Mouse (Mus musculus) myocyte (in vitro differentiated cells): ENCODE results near the gene Actn1.

Experiments
- CEBPB ChIP-seq: IDR thresholded peaks from 2 replicates; pipeline ENCODE4 v1.6.1; 2011; ENCODE audit warnings: mild to moderate bottlenecking, moderate library complexity; ENCODE audit not compliant: poor library complexity, insufficient read depth, severe bottlenecking
- E2F4 ChIP-seq: IDR thresholded peaks from one replicate; pipeline ENCODE4 v1.6.1; 2011; ENCODE audit warnings: mild to moderate bottlenecking, control low read depth, moderate library complexity; ENCODE audit not compliant: insufficient read depth
- MAX ChIP-seq: IDR thresholded peaks from one replicate; pipeline ENCODE4 v1.6.1; 2011; ENCODE audit warnings: low read depth, mild to moderate bottlenecking, control low read depth
- MYOD1 ChIP-seq, 3 experiments: IDR thresholded peaks; one replicate each; pipeline ENCODE4 v1.6.1; 2011; ENCODE audit warnings: control low read depth in 2 of 3, low read depth in 2 of 3, mild to moderate bottlenecking in 2 of 3, moderate library complexity in 1 of 3; ENCODE audit not compliant: insufficient read length in 2 of 3, control insufficient read depth in 1 of 3
- MYOG ChIP-seq, 3 experiments: IDR thresholded peaks; one replicate each; pipeline ENCODE4 v1.6.1; 2011; ENCODE audit warnings: control low read depth in 2 of 3, low read depth in 2 of 3, mild to moderate bottlenecking in 2 of 3; ENCODE audit not compliant: insufficient read length in 2 of 3, control insufficient read depth in 1 of 3, insufficient read depth in 1 of 3
- POLR2A ChIP-seq: IDR thresholded peaks from one replicate; pipeline ENCODE4 v1.6.1; 2011; ENCODE audit warnings: low read depth, mild to moderate bottlenecking, control low read depth, moderate library complexity; ENCODE audit not compliant: insufficient read length
- POLR2AphosphoS2 ChIP-seq: IDR thresholded peaks from one replicate; pipeline ENCODE4 v1.6.1; 2011; ENCODE audit warnings: low read depth, control low read depth; ENCODE audit not compliant: insufficient read length
- REST ChIP-seq: IDR thresholded peaks from one replicate; pipeline ENCODE4 v1.6.1; 2011; ENCODE audit warnings: mild to moderate bottlenecking, control low read depth, moderate library complexity; ENCODE audit not compliant: insufficient read depth, insufficient read length
- SRF ChIP-seq: IDR thresholded peaks from one replicate; pipeline ENCODE4 v1.6.1; 2011; ENCODE audit warnings: low read depth; ENCODE audit not compliant: control insufficient read depth, insufficient read length
- TCF12 ChIP-seq: IDR thresholded peaks from one replicate; pipeline ENCODE4 v1.6.1; 2011; ENCODE audit warnings: mild to moderate bottlenecking, control low read depth; ENCODE audit not compliant: poor library complexity, insufficient read depth, severe bottlenecking
- TCF3 ChIP-seq: IDR thresholded peaks from one replicate; pipeline ENCODE4 v1.6.1; 2011; ENCODE audit warnings: low read depth, control low read depth; ENCODE audit not compliant: insufficient read length
- USF1 ChIP-seq: IDR thresholded peaks from one replicate; pipeline ENCODE4 v1.6.1; 2011; ENCODE audit warnings: low read depth, mild to moderate bottlenecking, control low read depth, moderate library complexity

DNA sequence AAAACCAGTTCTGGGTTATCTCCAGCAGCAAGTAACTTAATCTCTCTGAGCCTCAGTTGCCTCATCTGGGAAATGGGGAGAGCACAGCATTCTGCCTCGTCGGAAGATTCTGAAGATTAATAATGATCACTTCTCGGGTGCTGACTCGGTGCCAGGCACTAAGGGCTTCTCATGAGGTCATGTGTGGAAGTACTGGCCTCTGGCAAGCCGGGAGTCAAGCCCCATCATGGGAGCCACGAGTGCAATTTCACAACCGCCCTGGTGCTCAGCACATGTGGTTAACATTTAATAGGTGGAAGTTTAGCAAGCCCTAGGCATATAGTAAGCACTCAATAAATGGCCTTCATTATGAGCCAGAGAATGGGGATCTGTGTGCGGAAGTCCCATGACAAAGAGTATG, 125.0 kb downstream of the Actn1 start:
- TF ChIP-seq USF1 (no peak), CEBPB (no peak), E2F4 (no peak), POLR2A (no peak), MYOD1 (IDR thresholded peaks at IDR 0.05; ENCODE audit: control insufficient read depth in 1 of 3, insufficient read length in 2 of 3, low read depth in 2 of 3) (no peak), MAX (no peak), TCF3 (no peak), POLR2AphosphoS2 (no peak), MYOG (IDR thresholded peaks at IDR 0.05; ENCODE audit: control insufficient read depth in 1 of 3, insufficient read depth in 1 of 3, insufficient read length in 2 of 3, low read depth in 2 of 3) (no peak), REST (no peak), TCF12 (no peak), SRF (no peak)
